Mouse (Mus musculus) left cerebral cortex, adult 6 months (tissue): ENCODE results near the gene Ndufs7. TPM values are rescaled to one million over a fixed set of nuclear protein-coding genes. Genes with fewer than 3 reads are reported as not detected.

Experiments
- long read RNA-seq, 2 experiments: library from polyadenylated mRNA; unstranded; transcript quantifications; one replicate each; pipeline ENCODE4 v2.0.0; 2019 to 2020
- polyA plus RNA-seq: library from polyadenylated mRNA; unstranded; fragments of <200 nt; fragmentation: Nextera tagmentation; gene quantifications from 2 replicates; pipeline ENCODE4 v1.2.3, GENCODE M21; 2021

Gene Ndufs7
- 803 and 960 TPM in 2 replicates for polyA plus RNA-seq
- long read RNA-seq, experiment 1, transcript Ndufs7-201 (8 exons, 758 nt): major isoform, 112 of 145 reads
- long read RNA-seq, experiment 1, partial matches to known transcripts: 18 of 145 reads
- long read RNA-seq, experiment 1, other reads (novel, unspliced or antisense): 12 of 145 reads
- long read RNA-seq, experiment 2, transcript Ndufs7-201 (8 exons, 758 nt): major isoform, 432 of 511 reads
- long read RNA-seq, experiment 2, transcript Ndufs7-206 (8 exons, 722 nt): minor isoform, 8 of 511 reads
- long read RNA-seq, experiment 2, partial matches to known transcripts: 50 of 511 reads
- long read RNA-seq, experiment 2, other reads (novel, unspliced or antisense): 19 of 511 reads

DNA sequence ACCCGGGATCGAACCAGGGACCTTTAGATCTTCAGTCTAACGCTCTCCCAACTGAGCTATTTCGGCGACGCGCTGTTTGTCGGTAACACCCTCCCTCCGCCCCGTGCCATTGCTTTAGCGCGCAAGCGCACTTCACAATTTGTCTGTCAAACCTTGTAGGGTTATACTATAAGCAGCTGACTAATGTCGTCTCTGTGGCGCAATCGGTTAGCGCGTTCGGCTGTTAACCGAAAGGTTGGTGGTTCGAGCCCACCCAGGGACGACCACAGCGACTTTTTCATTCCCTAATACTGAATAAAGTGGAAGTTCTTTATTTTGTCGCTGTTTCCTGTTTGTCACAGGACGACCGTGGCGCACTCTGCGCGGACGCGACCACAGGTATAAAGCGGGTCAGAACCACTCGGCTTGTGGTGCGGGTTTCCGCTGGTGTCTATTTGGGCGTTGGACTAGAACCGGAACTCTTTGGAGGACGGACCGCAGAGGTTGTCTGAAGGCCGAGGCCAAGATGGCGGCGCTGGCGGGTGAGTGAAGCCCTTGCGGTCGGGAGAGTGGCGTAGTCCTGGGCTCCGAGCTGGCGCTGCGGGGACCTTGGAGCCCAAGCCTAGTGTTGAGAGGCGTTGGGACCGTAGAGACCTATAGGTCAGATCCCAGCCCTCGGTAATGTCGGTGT is at the start of gene Ndufs7:
Ndufs7 (plus strand) TSS at position 151 of the 670 bp plus-strand sequence.

DNA sequence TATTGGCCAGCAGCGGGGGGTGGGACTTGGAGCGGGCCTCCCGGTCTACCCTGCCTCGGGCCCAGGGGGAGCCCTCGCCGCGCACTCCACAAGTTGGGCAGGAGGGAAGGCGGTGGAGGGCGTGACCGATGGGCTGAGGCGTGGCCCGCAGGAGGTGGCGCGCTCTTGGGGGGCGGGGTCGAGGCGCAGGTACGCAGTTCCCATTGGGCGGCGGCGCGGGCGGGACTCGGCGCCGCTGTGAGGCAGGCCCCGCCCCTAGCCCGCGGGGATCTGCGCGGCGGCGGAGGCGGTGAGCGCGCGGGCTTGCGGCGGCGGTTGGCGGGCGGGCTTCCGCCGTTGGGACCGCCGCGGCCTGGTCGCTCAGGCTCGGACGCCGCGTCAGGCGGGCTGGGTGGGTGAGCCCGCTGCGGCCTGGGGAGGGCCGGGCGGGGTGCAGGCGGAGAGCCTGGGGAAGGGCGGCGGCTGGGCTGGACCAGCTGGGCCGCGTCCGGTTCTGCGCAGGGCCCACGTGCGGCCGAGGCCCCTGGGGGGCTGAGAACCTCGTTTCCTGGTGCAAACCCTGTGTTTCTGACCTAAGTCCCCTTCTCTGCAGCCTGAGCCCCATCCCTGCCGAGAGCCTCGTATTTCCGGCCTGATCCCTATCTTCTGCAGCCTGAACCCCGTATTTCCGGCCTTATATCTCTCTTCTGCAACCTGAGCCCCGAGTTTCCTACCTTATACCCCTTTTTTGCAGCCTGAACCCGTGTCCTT is 22.3 kb upstream of the Ndufs7 start, which contains the start of gene Mum1:
Mum1 (plus strand) TSS at position 19 of the 750 bp plus-strand sequence.

DNA sequence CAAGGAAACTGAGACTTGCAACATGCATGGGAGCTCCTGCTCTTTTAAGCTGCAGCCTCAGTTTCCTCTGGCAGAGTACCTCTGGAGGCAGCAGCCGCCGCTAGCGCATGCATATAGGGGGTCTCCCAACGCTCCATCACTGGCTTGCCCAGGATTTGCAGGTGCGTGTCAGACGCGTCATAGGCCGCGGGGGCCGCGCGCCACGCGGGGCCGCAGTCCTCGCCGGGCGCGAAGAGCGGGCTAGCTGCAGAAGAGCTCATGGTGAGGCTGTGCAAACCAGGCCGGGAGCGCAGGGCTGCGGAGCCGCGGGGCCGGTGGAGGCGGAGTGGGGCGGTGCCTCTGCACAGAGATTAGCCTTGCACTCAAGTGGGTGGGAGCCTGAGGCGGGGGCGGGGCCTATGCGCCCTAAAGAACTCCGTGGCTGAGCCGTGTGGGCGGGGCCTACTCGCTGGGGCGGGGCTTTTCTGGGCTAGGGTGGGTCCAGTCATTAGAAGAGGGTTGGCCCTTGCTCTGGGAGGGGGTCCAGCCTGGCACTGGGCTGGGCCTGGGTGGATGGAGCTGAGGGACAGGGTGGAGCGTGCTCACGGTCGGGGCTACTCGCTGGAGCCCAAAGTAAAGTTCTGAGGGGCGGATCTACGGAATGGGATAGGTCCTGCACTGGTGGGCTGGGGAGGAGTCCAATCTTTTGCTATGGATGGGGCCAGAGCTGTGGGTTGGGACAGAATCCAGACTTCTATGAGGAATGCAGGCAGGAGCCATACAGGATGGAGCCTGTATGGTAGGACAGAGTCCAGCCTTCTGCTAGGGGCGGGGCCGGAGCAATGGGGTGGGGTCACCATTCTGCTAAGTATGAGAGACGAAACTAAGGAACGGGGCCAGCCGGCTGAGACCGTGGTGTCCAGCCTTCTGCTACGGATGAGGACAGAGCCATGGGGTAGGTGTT is 12.0 kb downstream of the Ndufs7 start, which contains the start of the genes Gamt and Dazap1:
Gamt (minus strand) TSS at position 371 of the 943 bp plus-strand sequence.
Dazap1 (plus strand) TSS at position 845 of the 943 bp plus-strand sequence.

GRCm38 (mm10) chr10:80292251-80293146 is 43.6 kb downstream of the Ndufs7 start, which contains the start of gene Rps15:
Rps15 (plus strand) TSS chr10:80292453.

GRCm38 (mm10) chr10:80295618-80296425 is 46.9 kb downstream of the Ndufs7 start, which contains the start of gene Apc2:
Apc2 (plus strand) TSS chr10:80295977.

Other genes with a start within 250 kb of the Ndufs7 start
- 1.1 and 1.3 TPM in 2 replicates for gene Arhgap45, start 232.5 kb upstream of the Ndufs7 start, polyA plus RNA-seq
- gene Polr2e, start 209.3 kb upstream of the Ndufs7 start, polyA plus RNA-seq: 196 and 262 TPM in 2 replicates
- 1,067 and 1,120 TPM in 2 replicates for gene Gpx4, start 202.0 kb upstream of the Ndufs7 start, polyA plus RNA-seq
- 2.7 and 3.4 TPM in 2 replicates for gene Sbno2, start 143.6 kb upstream of the Ndufs7 start, polyA plus RNA-seq
- 13.1 and 20.8 TPM in 2 replicates for gene Stk11, start 133.3 kb upstream of the Ndufs7 start, polyA plus RNA-seq
- 898 and 915 TPM in 2 replicates for gene Atp5d, start 110.5 kb upstream of the Ndufs7 start, polyA plus RNA-seq
- gene Cbarp, start 108.3 kb upstream of the Ndufs7 start, polyA plus RNA-seq: 43.4 and 61.5 TPM in 2 replicates
- gene Midn, start 100.8 kb upstream of the Ndufs7 start, polyA plus RNA-seq: 4.7 and 33.2 TPM in 2 replicates
- 150 and 175 TPM in 2 replicates for gene Cirbp, start 83.1 kb upstream of the Ndufs7 start, polyA plus RNA-seq
- gene 1600002K03Rik, start 76.2 kb upstream of the Ndufs7 start, polyA plus RNA-seq: 10.2 and 10.3 TPM in 2 replicates
- 4.3 and 7.8 TPM in 2 replicates for gene Efna2, start 69.6 kb upstream of the Ndufs7 start, polyA plus RNA-seq
- gene Mum1, start 22.7 kb upstream of the Ndufs7 start, polyA plus RNA-seq: 21.6 and 22.7 TPM in 2 replicates
- 42.8 and 50.7 TPM in 2 replicates for gene Gamt, start 11.9 kb downstream of the Ndufs7 start, polyA plus RNA-seq
- 3.4 and 7.6 TPM in 2 replicates for gene Dazap1, start 12.4 kb downstream of the Ndufs7 start, polyA plus RNA-seq
- 2,777 and 3,387 TPM in 2 replicates for gene Rps15, start 43.3 kb downstream of the Ndufs7 start, polyA plus RNA-seq
- 14.9 and 23.3 TPM in 2 replicates for gene Apc2, start 46.9 kb downstream of the Ndufs7 start, polyA plus RNA-seq
- gene 2310011J03Rik, start 71.4 kb downstream of the Ndufs7 start, polyA plus RNA-seq: 45.3 and 52.5 TPM in 2 replicates
- gene Pcsk4, start 80.4 kb downstream of the Ndufs7 start, polyA plus RNA-seq: 3.7 and 4.3 TPM in 2 replicates
- 8.9 and 10.0 TPM in 2 replicates for gene Reep6, start 80.8 kb downstream of the Ndufs7 start, polyA plus RNA-seq
- 4.1 and 6.3 TPM in 2 replicates for gene Adamtsl5, start 99.3 kb downstream of the Ndufs7 start, polyA plus RNA-seq
- gene Plk5, start 107.3 kb downstream of the Ndufs7 start, polyA plus RNA-seq: 17.5 and 30.6 TPM in 2 replicates
- gene Mex3d, start 138.5 kb downstream of the Ndufs7 start, polyA plus RNA-seq: 2.4 and 2.6 TPM in 2 replicates
- gene Mbd3, start 150.4 kb downstream of the Ndufs7 start, polyA plus RNA-seq: 40.7 and 66.9 TPM in 2 replicates
- gene Uqcr11, start 157.7 kb downstream of the Ndufs7 start, polyA plus RNA-seq: 1,219 and 1,315 TPM in 2 replicates
- gene Tcf3, start 184.5 kb downstream of the Ndufs7 start, polyA plus RNA-seq: 3.9 and 15.6 TPM in 2 replicates
- gene Onecut3, start 245.7 kb downstream of the Ndufs7 start, polyA plus RNA-seq: not detected in 2 replicates